Mouse (Mus musculus): ENCODE data around the gene Vwa7.
"Not testable (repeated sequence)": the region's sequence is repeated elsewhere in the genome, so short reads cannot be mapped to it uniquely, and the experiment has no call there.

Vwa7 gene

GRCm38 (mm10) chr17:35016376-35016775 is at the start of gene Vwa7:
TSS of gene Vwa7 (plus strand) at chr17:35016579.
- DNase-seq (ENCODE audit: extremely low read depth, low read depth, low spot score), result no peak

GRCm38 (mm10) chr17:34969822-34970221 is 46.6 kb upstream of the Vwa7 start, which contains the start of gene Gm20481:
TSS of gene Gm20481 (plus strand) at chr17:34969912.
- not testable (repeated sequence) for DNase-seq (ENCODE audit: extremely low read depth, low read depth, low spot score)

DNA sequence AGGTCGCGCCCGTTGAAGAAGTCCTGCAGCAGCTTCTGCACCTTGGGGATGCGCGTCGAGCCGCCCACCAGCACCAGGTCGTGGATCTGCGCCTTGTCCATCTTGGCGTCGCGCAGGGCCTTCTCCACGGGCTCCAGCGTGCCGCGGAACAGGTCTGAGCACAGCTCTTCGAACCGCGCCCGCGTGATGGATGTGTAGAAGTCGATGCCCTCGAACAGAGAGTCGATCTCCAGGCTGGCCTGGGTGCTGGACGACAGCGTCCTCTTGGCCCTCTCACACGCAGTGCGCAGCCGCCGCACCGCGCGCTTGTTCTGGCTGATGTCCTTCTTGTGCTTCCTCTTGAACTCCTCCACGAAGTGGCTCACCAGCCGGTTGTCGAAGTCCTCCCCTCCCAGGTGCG is 45.5 kb upstream of the Vwa7 start:
- DNase-seq (ENCODE audit: extremely low read depth, low read depth, low spot score), result not testable (repeated sequence)

DNA sequence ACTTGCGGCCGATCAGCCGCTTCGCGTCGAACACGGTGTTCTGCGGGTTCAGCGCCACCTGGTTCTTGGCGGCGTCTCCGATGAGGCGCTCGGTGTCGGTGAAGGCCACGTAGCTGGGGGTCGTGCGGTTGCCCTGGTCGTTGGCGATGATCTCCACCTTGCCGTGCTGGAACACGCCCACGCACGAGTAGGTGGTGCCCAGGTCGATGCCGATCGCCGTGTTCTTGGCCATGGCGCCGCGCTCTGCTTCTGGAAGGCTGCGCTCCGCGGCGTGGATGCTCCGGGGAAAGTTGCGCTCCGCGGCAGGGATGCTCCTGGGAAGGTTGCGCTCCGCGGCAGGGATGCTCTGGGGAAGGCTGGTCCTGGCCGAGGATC is 44.7 kb upstream of the Vwa7 start:
- DNase-seq (ENCODE audit: extremely low read depth, low read depth, low spot score), result not testable (repeated sequence)

DNA sequence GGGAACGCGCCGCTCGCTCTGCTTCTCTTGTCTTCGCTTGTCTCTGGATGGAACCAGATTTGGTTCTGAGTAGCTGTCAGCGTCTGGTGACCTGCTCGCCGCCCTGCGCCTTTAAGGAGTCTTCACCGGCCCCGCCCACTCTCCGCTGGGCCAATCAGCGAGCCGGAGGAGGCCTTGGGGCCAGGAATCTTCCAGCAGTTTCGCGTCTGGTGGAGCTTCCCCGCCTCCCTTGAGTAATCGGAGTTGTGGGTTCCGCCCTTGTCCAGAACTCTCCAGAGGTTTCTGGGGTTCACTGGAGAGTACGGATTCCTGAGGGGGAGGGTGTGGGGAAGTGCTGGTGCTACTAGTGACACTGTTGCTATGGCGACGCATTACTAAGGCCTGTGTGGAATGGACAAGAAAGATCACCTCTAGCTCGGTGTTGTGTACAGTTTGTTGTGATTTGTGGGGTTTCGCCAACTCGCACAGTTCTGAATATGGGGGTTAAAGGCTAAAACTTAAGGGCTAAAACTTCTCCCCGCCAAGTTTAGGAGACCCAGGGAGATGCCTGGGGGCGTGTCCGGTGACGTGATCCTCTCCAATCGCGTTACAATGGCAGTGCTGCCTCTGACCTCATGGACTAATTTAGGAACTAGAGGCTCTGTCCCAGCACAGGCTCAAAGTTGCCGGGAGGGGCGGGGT is 44.2 kb upstream of the Vwa7 start, which contains the start of the genes Hspa1a and Hspa1l:
Gene Hspa1a, minus strand, starts transcription at position 88 of the 681 bp plus-strand sequence.
Gene Hspa1l, plus strand, starts transcription at position 635 of the 681 bp plus-strand sequence.
- DNase-seq (ENCODE audit: extremely low read depth, low read depth, low spot score), result not testable (repeated sequence)

DNA sequence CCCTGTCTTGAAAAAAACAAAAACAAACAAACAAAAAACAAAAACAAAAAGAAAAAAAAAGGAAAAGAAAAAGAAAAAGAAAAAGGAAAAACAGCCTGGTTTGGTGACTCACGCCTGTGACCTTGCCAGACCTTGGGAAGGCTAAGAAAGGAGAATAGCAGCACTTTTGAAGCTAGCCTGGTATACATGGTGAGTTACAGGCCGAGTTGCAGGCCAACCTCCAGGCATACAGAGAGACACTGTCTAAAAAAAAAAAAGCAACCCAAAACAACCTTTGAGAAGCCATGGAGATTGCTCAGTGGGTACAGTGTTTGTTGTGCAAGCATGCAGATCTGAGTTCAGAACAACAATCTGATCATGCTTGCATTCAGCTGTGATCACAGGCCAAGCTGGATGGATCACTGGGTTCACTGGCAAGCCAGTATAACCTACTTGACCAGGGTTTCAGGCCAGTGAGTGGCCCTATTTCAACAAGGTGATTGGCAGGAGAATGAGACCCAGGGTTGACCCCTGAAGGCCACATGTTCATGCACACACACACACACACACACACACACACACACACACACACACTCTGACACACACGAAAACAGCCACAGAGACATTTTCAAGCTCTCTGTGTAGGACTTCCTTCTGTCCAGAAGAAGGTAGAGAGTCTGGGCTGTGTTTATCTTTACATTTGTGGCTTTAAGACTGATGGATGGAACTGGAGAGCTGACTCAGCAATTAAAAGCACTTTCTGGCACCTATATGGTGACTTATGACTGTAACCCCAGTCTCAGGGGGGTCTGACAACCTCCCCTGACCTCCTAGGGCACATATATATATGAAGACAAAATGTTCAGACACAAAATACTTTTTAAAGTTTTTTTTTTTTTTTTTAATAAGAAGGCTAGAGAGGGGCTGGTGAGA is 40.5 kb upstream of the Vwa7 start:
- DNase-seq (ENCODE audit: extremely low read depth, low read depth, low spot score), result no peak

- DNase-seq (ENCODE audit: extremely low read depth, low read depth, low spot score), result no peak
Observed at GRCm38 (mm10) chr17:34977000-34977399, 39.4 kb upstream of the Vwa7 start.

DNA sequence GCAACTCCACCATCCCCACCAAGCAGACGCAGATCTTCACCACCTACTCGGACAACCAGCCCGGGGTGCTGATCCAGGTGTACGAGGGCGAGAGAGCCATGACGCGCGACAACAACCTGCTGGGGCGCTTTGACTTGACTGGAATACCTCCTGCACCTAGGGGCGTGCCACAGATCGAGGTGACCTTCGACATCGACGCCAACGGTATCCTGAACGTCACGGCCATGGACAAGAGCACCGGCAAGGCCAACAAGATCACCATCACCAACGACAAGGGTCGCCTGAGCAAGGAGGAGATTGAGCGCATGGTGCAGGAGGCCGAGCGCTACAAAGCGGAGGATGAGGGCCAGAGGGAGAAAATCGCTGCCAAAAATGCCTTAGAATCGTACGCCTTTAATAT is 38.1 kb upstream of the Vwa7 start:
- DNase-seq (ENCODE audit: extremely low read depth, low read depth, low spot score), result no peak

DNA sequence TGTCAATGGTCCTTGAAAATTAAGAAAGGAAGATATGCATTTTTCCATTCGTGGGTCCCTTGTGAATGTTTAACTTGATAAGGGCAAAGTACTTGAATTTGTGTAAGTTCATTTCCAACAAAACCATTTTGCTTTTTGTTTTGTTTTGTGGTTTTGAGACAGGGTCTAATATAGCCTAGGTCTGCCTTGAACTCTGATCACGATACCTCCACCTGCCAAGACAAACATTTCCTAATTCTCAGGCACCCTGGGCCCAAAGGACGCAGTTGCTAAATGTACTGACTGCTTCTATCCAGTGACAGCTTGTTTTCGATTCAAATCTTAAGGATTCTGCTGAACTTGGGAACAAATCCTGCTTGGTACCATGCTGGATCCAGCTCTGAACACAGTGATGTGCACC is 36.7 kb upstream of the Vwa7 start:
- DNase-seq (ENCODE audit: extremely low read depth, low read depth, low spot score), result no peak

GRCm38 (mm10) chr17:34980655-34981054 is 35.7 kb upstream of the Vwa7 start:
- no peak for DNase-seq (ENCODE audit: extremely low read depth, low read depth, low spot score)

DNA sequence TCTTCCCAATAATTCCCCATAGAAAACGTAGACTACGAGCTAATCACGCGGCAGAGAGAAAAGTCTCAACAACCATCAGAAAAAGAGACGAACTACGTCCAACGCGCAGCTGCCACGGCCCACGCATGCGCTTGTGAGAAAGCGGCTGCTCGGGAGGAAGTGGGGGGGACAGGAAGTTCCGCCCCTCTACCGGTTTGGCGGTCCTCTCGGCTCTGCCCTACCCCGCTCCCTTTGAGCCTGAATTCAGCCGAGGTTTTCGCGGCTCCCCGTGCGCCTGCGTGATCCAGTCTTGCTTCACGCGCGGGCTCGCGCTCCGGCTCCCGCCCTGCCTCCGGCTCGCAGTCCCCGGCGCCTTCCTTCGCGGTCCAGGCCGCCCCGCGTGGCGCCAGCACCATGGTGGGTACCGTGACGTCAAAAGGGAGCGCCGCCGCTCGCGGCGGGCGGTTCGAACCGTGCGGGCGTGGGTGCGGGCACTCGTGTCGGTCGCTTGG is 34.6 kb upstream of the Vwa7 start, which contains the start of gene Lsm2:
Gene Lsm2, plus strand, starts transcription at position 173 of the 491 bp plus-strand sequence.
- DNase-seq (ENCODE audit: extremely low read depth, low read depth, low spot score), result no peak

- DNase-seq (ENCODE audit: extremely low read depth, low read depth, low spot score), result no peak
Observed at GRCm38 (mm10) chr17:34982328-34982727, 34.1 kb upstream of the Vwa7 start.

DNA sequence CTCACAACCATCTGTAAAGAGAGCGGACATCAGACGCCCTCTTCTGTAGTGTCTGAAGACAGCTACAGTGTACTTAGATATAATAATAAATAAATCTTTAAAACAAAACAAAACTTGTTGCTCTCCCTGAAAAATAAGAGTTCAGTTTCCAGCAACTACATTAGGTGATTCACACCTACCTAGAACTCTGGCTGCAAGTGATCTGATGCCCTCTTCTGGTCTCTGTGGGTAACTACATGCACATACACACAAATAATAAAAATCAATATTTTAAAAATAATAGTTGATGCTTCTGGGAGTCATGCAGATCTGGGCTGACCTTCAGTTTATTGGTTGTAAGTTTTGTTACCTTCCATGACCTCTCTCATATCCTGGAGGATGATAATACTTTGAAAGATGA is 32.2 kb upstream of the Vwa7 start:
- DNase-seq (ENCODE audit: extremely low read depth, low read depth, low spot score), result no peak

GRCm38 (mm10) chr17:34994751-34995150 is 21.6 kb upstream of the Vwa7 start:
- DNase-seq (ENCODE audit: extremely low read depth, low read depth, low spot score), result no peak

DNA sequence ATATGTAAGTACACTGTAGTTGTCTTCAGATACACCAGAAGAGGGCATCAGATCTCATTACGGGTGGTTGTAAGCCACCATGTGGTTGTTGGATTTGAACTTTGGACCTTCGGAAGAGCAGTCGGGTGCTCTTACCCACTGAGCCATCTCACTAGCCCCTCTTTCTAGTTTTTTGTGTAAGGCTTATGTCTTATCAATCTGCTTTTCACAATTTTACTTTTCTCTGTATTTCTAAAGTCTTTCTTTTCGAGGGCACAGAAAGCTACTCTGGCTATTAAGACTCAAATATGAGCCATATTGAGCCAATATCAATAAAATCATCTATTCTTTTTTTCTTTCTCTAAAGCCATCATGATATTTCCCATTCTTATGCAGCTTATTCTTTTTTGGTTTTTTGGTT is 21.2 kb upstream of the Vwa7 start:
- not testable (repeated sequence) for DNase-seq (ENCODE audit: extremely low read depth, low read depth, low spot score)

GRCm38 (mm10) chr17:34995927-34996326 is 20.5 kb upstream of the Vwa7 start:
- not testable (repeated sequence) for DNase-seq (ENCODE audit: extremely low read depth, low read depth, low spot score)

- DNase-seq (ENCODE audit: extremely low read depth, low read depth, low spot score), result no peak
Observed at GRCm38 (mm10) chr17:34996411-34997141, 19.8 kb upstream of the Vwa7 start.

- DNase-seq (ENCODE audit: extremely low read depth, low read depth, low spot score), result no peak
Observed at GRCm38 (mm10) chr17:34997142-34997483, 19.3 kb upstream of the Vwa7 start.

GRCm38 (mm10) chr17:34998526-34999430 is 17.6 kb upstream of the Vwa7 start:
- DNase-seq (ENCODE audit: extremely low read depth, low read depth, low spot score), result no peak
